Mouse (Mus musculus) small intestine, adult 2 months (tissue): ENCODE results near the gene Ttc33.

Experiments used
- CTCF ChIP-seq: fragments of 200-500 bp; IDR thresholded peaks from 2 replicates; pipeline ENCODE4 v1.5.1; 2012; ENCODE audit warnings: low read depth, mild to moderate bottlenecking, control low read depth, inconsistent platforms, low read length, moderate library complexity, mixed read lengths; ENCODE audit not compliant: insufficient replicate concordance, insufficient read length; ENCODE audit errors: extremely low read depth
- POLR2A ChIP-seq: fragments of 200-500 bp; IDR thresholded peaks from 2 replicates; pipeline ENCODE4 v1.6.1; 2012; ENCODE audit warnings: low read depth, mild to moderate bottlenecking, control low read depth, inconsistent platforms, low read length, moderate library complexity

- no peak for TF ChIP-seq CTCF
- TF ChIP-seq POLR2A, result no peak
Observed at GRCm38 (mm10) chr15:5139366-5139765, 46.0 kb upstream of the Ttc33 start.
